23 mouse cellular contexts compared by ENCODE assay signal in the genomic region with DNA sequence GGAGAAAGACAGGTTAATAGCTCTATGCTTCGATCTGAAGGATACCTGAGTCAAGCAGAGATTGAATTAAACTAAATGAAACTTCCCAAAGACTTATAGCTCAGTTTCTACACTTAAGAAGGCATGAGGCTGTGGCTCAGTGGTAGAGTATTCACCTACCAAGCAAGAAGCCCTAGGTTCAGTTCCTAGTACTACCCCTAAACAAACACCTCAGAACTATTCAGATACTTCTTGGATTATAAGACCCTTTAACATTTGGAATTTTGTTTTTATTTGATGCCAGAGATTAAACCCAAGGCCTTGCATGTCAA. TPM values are rescaled to one million over a fixed set of nuclear protein-coding genes. Genes with fewer than 3 reads are reported as not detected.
A peak's percentile ranks its signal among the peaks of the same experiment; 100 is the strongest.
DNase-seq lines count a peak whose midpoint lies in the region; ATAC-seq and TF ChIP-seq lines count a peak whose summit lies in the region.
"Had no signal": no experiment of that assay in that cellular context is flagged by ENCODE, and none has a peak within 500 bp of the region (broad histone marks: within the 10 kb centered on the region; RNA-seq: fewer than 3 reads in every experiment).

No protein-coding gene starts in this region.

- no peaks in the 10 kb centered on the region for H3K27me3 ChIP-seq in spleen, adult 2 months (ENCODE audit: control insufficient read depth, insufficient read depth, low read length)
- no peaks in the 10 kb centered on the region for H3K27me3 ChIP-seq in forebrain, embryonic 15.5 days
- H3K27me3 ChIP-seq: embryonic facial prominence, embryonic 12.5 days; embryonic facial prominence, embryonic 15.5 days; heart, embryonic 13.5 days had no signal

- no peak for TF ChIP-seq CTCF in spleen, adult 2 months (IDR thresholded peaks at IDR 0.05; ENCODE audit: extremely low read depth, insufficient read depth, insufficient read length, insufficient replicate concordance)

- no peaks in the 10 kb centered on the region for H3K4me1 ChIP-seq in spleen, adult 2 months (ENCODE audit: control insufficient read depth, insufficient read depth, insufficient read length)
- H3K4me1 ChIP-seq in forebrain, embryonic 15.5 days, result no peaks in the 10 kb centered on the region
- H3K4me1 ChIP-seq: embryonic facial prominence, embryonic 12.5 days; embryonic facial prominence, embryonic 15.5 days; heart, embryonic 10.5 days; heart, embryonic 13.5 days had no signal

- peak overlapping the region; percentile 80; the same call in 1 of the 2 replicates for H3K27ac ChIP-seq in spleen, adult 2 months (ENCODE audit: insufficient read depth, low read length)
- peak overlapping the region; percentile 86 for H3K27ac ChIP-seq in macrophage
- H3K27ac ChIP-seq in forebrain, embryonic 15.5 days (replicated peaks), result no peak overlapping the region
- H3K27ac ChIP-seq: embryonic facial prominence, embryonic 12.5 days; embryonic facial prominence, embryonic 15.5 days; gastrocnemius, adult 2 months; heart, adult 2 months; heart, embryonic 10.5 days; heart, embryonic 13.5 days; hindbrain, embryonic 14.5 days; hindbrain, postnatal 0 days had no signal

- TF ChIP-seq POLR2A in spleen, adult 2 months (IDR thresholded peaks at IDR 0.05; ENCODE audit: low read depth, low read length), result no peak

- H3K36me3 ChIP-seq in spleen, adult 2 months (ENCODE audit: control insufficient read depth, insufficient read depth, low read length), result no peaks in the 10 kb centered on the region
- no peaks in the 10 kb centered on the region for H3K36me3 ChIP-seq in macrophage (ENCODE audit: inconsistent target)
- H3K36me3 ChIP-seq in forebrain, embryonic 15.5 days, result no peaks in the 10 kb centered on the region
- H3K36me3 ChIP-seq: embryonic facial prominence, embryonic 12.5 days; embryonic facial prominence, embryonic 15.5 days; heart, embryonic 10.5 days; heart, embryonic 13.5 days had no signal

- no peak overlapping the region for H3K9ac ChIP-seq in forebrain, embryonic 15.5 days (replicated peaks)
- H3K9ac ChIP-seq: embryonic facial prominence, embryonic 12.5 days; embryonic facial prominence, embryonic 15.5 days; heart, embryonic 13.5 days; hindbrain, embryonic 14.5 days had no signal

- no peak for DNase-seq in spleen, adult 2 months (ENCODE audit: low read depth in 1 of 2, low spot score in 2 of 2)
- DNase-seq in spleen, postnatal 36 days (ENCODE audit: low spot score in 2 of 2), result no peak
- DNase-seq in kidney, postnatal 36 days, result no peak
- no peak for DNase-seq in urinary bladder, adult 18-20 months (ENCODE audit: low spot score in 2 of 2)
- DNase-seq: adrenal gland, adult 8-10 months; adrenal gland, postnatal 25 days; cerebellum, adult 18-20 months; cerebellum, adult 9-10 months; cerebellum, postnatal 14 days; gastrocnemius, adult 2 months; gastrocnemius, postnatal 14 days; heart, adult 2 months had no signal

- peak; percentile 40 for ATAC-seq in common myeloid progenitor, adult 5-6 weeks (replicated peaks; ENCODE audit: low read depth, poor library complexity, severe bottlenecking)
- no peak for ATAC-seq in forebrain, embryonic 15.5 days (replicated peaks)
- ATAC-seq: forebrain, embryonic 14.5 days; hindbrain, postnatal 0 days; intestine, embryonic 16.5 days had no signal

- no peaks in the 10 kb centered on the region for H3K9me3 ChIP-seq in forebrain, embryonic 15.5 days
- H3K9me3 ChIP-seq: embryonic facial prominence, embryonic 12.5 days; embryonic facial prominence, embryonic 15.5 days; heart, embryonic 10.5 days; heart, embryonic 13.5 days had no signal

- 3% methylated on average over 1 of the region's 1 CpGs for WGBS in spleen, adult 2 months
- 0% methylated on average over 1 of the region's 1 CpGs for WGBS in macrophage (ENCODE audit: missing documents)
- 96% methylated on average over 1 of the region's 1 CpGs for WGBS in forebrain, embryonic 15.5 days

- no peak overlapping the region for H3K4me3 ChIP-seq in spleen, adult 2 months (ENCODE audit: extremely low read depth, insufficient read depth, insufficient read length)
- no peak overlapping the region for H3K4me3 ChIP-seq in macrophage (ENCODE audit: inconsistent target)
- no peak overlapping the region for H3K4me3 ChIP-seq in forebrain, embryonic 15.5 days
- H3K4me3 ChIP-seq: embryonic facial prominence, embryonic 12.5 days; embryonic facial prominence, embryonic 15.5 days; gastrocnemius, adult 2 months; heart, adult 2 months; heart, embryonic 10.5 days; heart, embryonic 13.5 days had no signal

- no peak overlapping the region for H3K4me2 ChIP-seq in forebrain, embryonic 15.5 days (replicated peaks)
- H3K4me2 ChIP-seq: embryonic facial prominence, embryonic 12.5 days; embryonic facial prominence, embryonic 15.5 days; heart, embryonic 13.5 days; hindbrain, embryonic 14.5 days had no signal

- no peaks in the 10 kb centered on the region for H3K79me2 ChIP-seq in macrophage (ENCODE audit: inconsistent target)

RNA-seq across cellular contexts. Expression of a gene that starts 16.0 kb away (rescaled TPM):
- polyA plus RNA-seq in spleen, adult 2 months (2012; rRNA removed), result 2.6 and 2.9 TPM in 2 replicates
- total RNA-seq in common myeloid progenitor, adult 5-6 weeks (2017), result 0.15 and 0.87 TPM in 2 replicates
- 10 to 100 TPM in 4 of 26 experiments, 1 to 10 TPM in 20, under 1 TPM in 2; 0.62 to 13.2 (median 4.6) TPM for total RNA-seq in macrophage (2018; cell fraction: chromatin; rRNA removed)
- total RNA-seq in macrophage (2018; cell fraction: cytosol; rRNA removed), result 1 to 10 TPM; 2.9 to 9.4 (median 7.0) TPM
- 10 to 100 TPM in 6 of 26 experiments, 1 to 10 TPM in 20; 5.2 to 11.7 (median 8.4) TPM for total RNA-seq in macrophage (2018; cell fraction: nucleus; rRNA removed)
- polyA plus RNA-seq in macrophage (2018), result 7.6 to 8.1 TPM (median 7.8 TPM) in 3 replicates
- 0.98 and 1.4 TPM in 2 replicates for polyA plus RNA-seq in forebrain, embryonic 15.5 days (2015; fragmentation: Nextera tagmentation; extraction: Ambion mirVana)

RNA-seq across cellular contexts. Expression of a gene that starts 53.2 kb away (rescaled TPM):
- polyA plus RNA-seq in spleen, adult 2 months (2012; rRNA removed), result 0.46 and 0.75 TPM in 2 replicates
- 0.87 and 1.2 TPM in 2 replicates for total RNA-seq in common myeloid progenitor, adult 5-6 weeks (2017)
- total RNA-seq in macrophage (2018; cell fraction: chromatin; rRNA removed), result 1 to 10 TPM in 17 of 26 experiments, under 1 TPM in 8, not detected in 1; 0.30 to 3.2 (median 1.2) TPM
- 1 to 10 TPM in 14 of 26 experiments, under 1 TPM in 12; 0.46 to 1.8 (median 1.1) TPM for total RNA-seq in macrophage (2018; cell fraction: cytosol; rRNA removed)
- 1 to 10 TPM in 19 of 26 experiments, under 1 TPM in 7; 0.36 to 3.2 (median 1.4) TPM for total RNA-seq in macrophage (2018; cell fraction: nucleus; rRNA removed)
- 0.89 to 1.5 TPM (median 1.2 TPM) in 3 replicates for polyA plus RNA-seq in macrophage (2018)
- polyA plus RNA-seq in forebrain, embryonic 15.5 days (2015; fragmentation: Nextera tagmentation; extraction: Ambion mirVana), result 31.1 and 33.7 TPM in 2 replicates

Comparison
In these comparisons a context has a peak if more than half of its experiments do, and no peak if none do; other contexts are left out.
1. RNA of a gene that starts 53.2 kb away (polyA plus RNA-seq): 31.1 to 33.7 TPM in forebrain, embryonic 15.5 days; 0.89 to 1.5 TPM in macrophage and 0.46 to 0.75 TPM in spleen, adult 2 months; every median in the first group is over 10 times any median in the second.